Mouse (Mus musculus): ENCODE data around the gene Cdh3. TPM values are rescaled to one million over a fixed set of nuclear protein-coding genes. Genes with fewer than 3 reads are reported as not detected.

Cdh3 gene
- 23.3 and 23.4 TPM in 2 replicates for polyA plus RNA-seq (2016; fragmentation: Nextera tagmentation; extraction: Ambion mirVana)

DNA sequence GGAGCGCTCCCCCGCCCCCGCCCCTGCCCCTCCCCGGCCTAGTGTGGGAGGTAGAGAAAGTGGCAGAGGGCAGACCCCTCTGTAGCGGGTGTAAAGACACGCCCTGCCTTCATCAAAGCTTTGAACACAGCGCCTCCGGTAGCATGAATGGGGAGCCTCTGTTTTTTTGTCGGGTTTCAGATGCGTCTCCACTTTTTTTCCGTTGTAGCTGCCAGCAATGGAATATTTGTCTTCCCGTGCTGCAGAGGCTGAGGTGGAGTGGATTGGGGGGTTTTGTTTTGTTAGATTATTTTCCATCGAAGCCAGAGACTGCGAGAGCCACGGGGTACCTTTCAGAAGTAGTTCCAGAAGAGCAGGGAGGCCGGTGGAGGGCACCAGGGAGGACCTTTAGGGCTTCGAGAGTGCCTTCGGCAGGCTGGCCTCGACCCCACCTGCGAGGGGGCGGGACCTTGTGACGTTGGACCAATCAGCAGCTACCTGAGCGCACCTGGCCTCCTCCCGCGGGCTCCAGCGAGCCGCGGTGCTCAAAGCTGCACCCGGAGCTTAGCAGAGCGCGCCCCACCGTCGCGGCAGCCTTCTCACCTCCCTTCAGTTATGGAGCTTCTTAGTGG lies at the start of gene Cdh3:
Cdh3 (plus strand) TSS at position 527 of the 611 bp plus-strand sequence.
- peaks cover 54% of the 10 kb centered on the region for H3K4me1 ChIP-seq
- 1% methylated on average over 34 of the region's 34 CpGs for WGBS
- peak within 1 kb of the TSS; percentile 84 for H3K27ac ChIP-seq (replicated peaks)
- DNase-seq (ENCODE audit: low spot score) = peak; percentile 81
- H3K9me3 ChIP-seq = no peaks in the 10 kb centered on the region
- H3K4me3 ChIP-seq = peak within 1 kb of the TSS; percentile 57
- H3K36me3 ChIP-seq (replicated peaks) = no peaks in the 10 kb centered on the region
- peaks cover 81% of the 10 kb centered on the region for H3K27me3 ChIP-seq (replicated peaks; ENCODE audit: low read depth, poor library complexity, severe bottlenecking)

DNA sequence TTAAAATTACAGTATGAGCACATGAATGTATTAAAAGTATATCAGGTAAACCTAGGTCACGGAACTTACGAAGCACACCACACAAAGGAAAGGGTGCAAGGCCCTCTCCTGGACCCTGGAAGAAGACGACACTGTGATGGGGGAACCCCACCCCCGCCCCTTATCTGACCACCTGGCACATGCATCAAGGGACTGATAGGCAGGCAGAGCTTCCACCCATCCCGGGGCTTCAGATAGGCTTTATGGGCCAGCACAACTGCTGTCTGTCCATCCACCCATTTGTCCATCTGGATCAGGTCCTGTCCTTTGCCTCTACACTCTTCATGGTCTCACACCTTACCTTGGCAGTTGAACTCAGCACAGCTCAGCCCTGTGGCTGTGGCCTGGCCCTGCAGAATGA lies 48.6 kb upstream of the Cdh3 start:
- H3K27me3 ChIP-seq (replicated peaks; ENCODE audit: low read depth, poor library complexity, severe bottlenecking) = no peaks in the 10 kb centered on the region
- H3K4me3 ChIP-seq = no peak overlapping the region
- 0 out of 2 replicates have a peak, but pooled peaks cover 3% of the 10 kb centered on the region for H3K9me3 ChIP-seq
- no peak for DNase-seq (ENCODE audit: low spot score)
- no peaks in the 10 kb centered on the region for H3K36me3 ChIP-seq (replicated peaks)
- peaks cover 14% of the 10 kb centered on the region for H3K4me1 ChIP-seq
- 81% methylated on average over 5 of the region's 5 CpGs for WGBS
- no peak overlapping the region for H3K27ac ChIP-seq (replicated peaks)

DNA sequence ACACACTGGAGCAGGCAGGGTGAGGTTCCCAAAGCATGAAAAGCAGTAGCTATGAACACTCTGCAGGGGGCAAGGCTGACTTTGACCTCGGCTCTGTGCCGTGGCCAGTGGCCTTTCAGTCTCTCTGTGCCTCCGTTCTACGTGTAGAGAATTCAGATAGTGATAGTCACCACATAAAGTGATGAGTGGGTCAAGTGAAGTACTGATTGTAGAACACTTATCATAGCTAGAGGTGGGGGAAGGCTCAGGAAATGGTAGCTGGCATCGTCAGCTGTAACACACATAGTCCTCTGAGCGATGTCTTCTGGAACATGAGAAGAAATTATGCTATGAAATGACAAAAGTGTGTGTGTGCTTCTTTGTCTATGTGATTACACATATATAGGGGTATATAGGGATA lies 46.9 kb upstream of the Cdh3 start:
- H3K9me3 ChIP-seq = no peaks in the 10 kb centered on the region
- no peak overlapping the region for H3K4me3 ChIP-seq
- WGBS = 85% methylated on average over 6 of the region's 6 CpGs
- no peaks in the 10 kb centered on the region for H3K27me3 ChIP-seq (replicated peaks; ENCODE audit: low read depth, poor library complexity, severe bottlenecking)
- H3K4me1 ChIP-seq = peaks cover 16% of the 10 kb centered on the region
- no peak overlapping the region for H3K27ac ChIP-seq (replicated peaks)
- H3K36me3 ChIP-seq (replicated peaks) = no peaks in the 10 kb centered on the region
- DNase-seq (ENCODE audit: low spot score) = no peak

DNA sequence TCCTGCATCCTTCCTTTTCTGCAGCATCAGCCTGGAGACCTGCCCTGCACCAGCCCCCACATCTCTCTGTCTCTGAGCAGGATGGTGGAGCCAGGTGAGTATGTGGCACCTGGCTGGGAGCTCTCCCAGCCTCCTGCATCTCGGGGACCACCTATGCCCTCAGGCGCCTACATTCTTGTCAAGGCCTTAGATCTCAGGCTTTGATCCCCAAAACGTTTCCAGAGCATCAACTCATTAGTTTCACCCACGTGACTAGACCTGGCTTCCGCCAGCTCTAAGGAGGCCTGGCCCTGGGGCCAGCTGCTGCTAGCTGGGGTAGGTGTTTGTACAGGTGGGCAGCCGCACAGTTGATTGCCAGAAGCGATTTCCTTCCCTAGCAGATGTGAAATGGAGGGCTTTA lies 41.2 kb upstream of the Cdh3 start:
- DNase-seq (ENCODE audit: low spot score) = peak; percentile 70
- H3K27ac ChIP-seq (replicated peaks) = no peak overlapping the region
- H3K9me3 ChIP-seq = no peaks in the 10 kb centered on the region
- H3K4me3 ChIP-seq = no peak overlapping the region
- H3K4me1 ChIP-seq = peaks cover 14% of the 10 kb centered on the region
- 35% methylated on average over 7 of the region's 7 CpGs for WGBS
- H3K36me3 ChIP-seq (replicated peaks) = no peaks in the 10 kb centered on the region
- H3K27me3 ChIP-seq (replicated peaks; ENCODE audit: low read depth, poor library complexity, severe bottlenecking) = no peaks in the 10 kb centered on the region

DNA sequence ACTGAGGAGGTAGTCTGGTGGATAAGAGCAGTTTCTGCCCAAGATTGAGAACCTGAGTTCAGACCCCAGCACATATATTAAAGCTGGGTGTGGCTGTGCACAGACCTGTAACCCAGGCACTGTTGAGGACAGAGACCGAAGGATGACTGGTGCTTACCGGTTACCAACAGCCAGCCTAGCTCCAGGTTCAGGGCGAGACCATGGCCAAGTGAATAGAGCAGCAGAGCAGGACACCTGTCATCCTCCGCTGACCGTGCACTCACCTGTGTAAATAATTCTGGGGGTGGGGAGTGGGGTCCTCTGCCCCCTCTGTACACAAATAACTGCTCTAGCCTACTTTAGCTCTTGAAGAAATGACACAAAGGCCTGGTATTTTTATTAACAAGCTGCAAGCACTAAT lies 36.7 kb upstream of the Cdh3 start:
- H3K27me3 ChIP-seq (replicated peaks; ENCODE audit: low read depth, poor library complexity, severe bottlenecking) = no peaks in the 10 kb centered on the region
- H3K4me3 ChIP-seq = no peak overlapping the region
- no peaks in the 10 kb centered on the region for H3K36me3 ChIP-seq (replicated peaks)
- DNase-seq (ENCODE audit: low spot score) = no peak
- H3K27ac ChIP-seq (replicated peaks) = no peak overlapping the region
- H3K9me3 ChIP-seq = peaks cover 2% of the 10 kb centered on the region; the same call in 1 of the 2 replicates
- WGBS = 88% methylated on average over 5 of the region's 5 CpGs
- H3K4me1 ChIP-seq = peaks cover 10% of the 10 kb centered on the region

DNA sequence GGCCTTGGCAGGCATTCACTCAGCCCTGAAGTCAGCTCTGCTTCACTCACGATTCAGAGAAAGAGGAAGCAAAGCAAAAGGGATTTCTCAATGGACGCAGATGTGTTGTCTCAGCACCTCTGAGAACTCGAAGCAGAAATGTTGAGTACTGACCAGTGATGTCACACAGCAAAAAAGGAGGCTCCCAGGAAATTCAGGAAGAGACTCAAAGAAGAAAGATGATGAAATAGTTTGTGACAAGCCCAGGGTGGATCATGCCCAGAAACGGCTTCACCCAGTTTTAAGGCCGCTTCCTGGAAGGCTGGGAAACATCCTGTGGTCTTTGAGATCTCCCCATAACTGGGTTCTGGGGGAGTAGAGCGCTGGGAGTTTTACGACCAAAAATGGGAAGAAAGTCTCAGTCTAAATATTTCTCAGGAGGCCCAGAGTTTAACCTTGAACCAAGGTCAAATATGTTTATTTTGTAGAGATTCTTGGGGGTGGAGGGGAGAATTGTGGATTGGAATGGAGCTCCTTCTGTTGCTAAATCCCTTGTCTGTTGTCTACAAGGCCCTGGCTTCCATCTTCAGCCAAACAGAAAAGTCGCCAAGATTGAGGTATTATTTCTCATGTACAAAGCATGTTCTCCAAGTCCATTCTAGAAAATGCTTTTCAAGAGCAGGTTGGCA lies 10.5 kb upstream of the Cdh3 start, which contains the start of gene 6030452D12Rik:
6030452D12Rik (plus strand) TSS at position 505 of the 668 bp plus-strand sequence.
- Histone ChIP-seq H3K9me3 (0 out of 2 replicates have a peak, but pooled peaks cover 2% of the 10 kb centered on the region), H3K36me3 (replicated peaks) (no peaks in the 10 kb centered on the region), H3K27me3 (replicated peaks; ENCODE audit: low read depth, poor library complexity, severe bottlenecking) (peaks cover 3% of the 10 kb centered on the region), H3K27ac (replicated peaks) (no peak within 1 kb of the TSS), H3K4me1 (no peaks in the 10 kb centered on the region), H3K4me3 (no peak within 1 kb of the TSS)
- 84% methylated on average over 8 of the region's 8 CpGs for WGBS
- DNase-seq (ENCODE audit: low spot score) = no peak

DNA sequence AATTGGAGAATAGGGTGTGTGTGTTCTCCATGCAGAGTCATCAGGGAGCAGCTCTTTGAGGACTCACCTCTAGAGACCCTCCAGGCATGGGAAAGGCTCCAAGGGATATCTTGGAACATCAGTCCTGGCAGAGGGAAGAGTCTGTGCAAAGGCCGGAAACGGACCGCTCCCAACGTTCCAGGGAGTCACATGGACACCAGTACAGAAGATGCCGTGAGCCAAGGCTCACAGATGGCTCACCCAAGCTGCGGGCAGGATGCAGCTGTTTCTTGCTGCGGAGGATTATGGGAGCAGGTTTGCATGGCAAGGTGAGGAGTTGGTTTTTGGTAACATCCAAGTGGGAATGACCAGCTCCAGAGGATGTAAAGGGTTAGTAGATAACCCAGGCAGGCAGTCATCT lies 6.5 kb upstream of the Cdh3 start:
- WGBS = 90% methylated on average over 7 of the region's 7 CpGs
- Histone ChIP-seq H3K9me3 (0 out of 2 replicates have a peak, but pooled peaks cover 2% of the 10 kb centered on the region), H3K27ac (replicated peaks) (no peak overlapping the region), H3K36me3 (replicated peaks) (no peaks in the 10 kb centered on the region), H3K4me3 (no peak overlapping the region), H3K4me1 (peaks cover 22% of the 10 kb centered on the region), H3K27me3 (replicated peaks; ENCODE audit: low read depth, poor library complexity, severe bottlenecking) (peaks cover 44% of the 10 kb centered on the region)
- no peak for DNase-seq (ENCODE audit: low spot score)

DNA sequence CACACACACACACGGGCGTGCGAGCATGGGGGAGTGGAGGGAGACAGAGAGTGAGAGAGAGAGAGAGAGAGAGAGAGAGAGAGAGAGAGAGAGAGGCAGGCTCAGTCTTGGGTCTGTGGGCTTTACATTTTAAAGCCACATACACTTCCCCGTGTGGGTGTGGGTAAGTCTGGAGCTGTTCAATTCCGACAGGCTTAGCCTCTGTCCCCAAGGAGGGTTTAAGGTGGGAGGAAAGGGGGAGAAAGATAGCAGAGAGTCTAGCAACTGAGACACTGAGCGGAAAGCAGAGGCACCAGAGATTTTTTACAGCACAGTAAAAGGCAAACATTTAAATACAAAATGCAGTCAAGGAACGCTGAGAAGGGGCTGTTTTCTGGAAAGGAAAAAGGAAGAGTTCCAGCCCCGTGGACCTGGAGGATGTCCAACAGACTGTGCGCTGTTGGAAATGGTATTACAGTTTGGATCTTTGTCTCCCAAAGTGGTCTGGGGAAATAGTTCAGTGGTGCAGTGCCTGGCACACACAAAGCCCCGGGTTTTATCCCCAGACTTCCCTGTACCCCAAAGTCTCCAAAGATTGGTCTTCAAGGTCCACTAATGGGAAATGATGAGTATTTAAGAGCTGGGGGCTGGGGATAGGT lies 5.2 kb upstream of the Cdh3 start:
- DNase-seq (ENCODE audit: low spot score) = no peak
- H3K4me1 ChIP-seq = peaks cover 27% of the 10 kb centered on the region
- H3K27me3 ChIP-seq (replicated peaks; ENCODE audit: low read depth, poor library complexity, severe bottlenecking) = peaks cover 56% of the 10 kb centered on the region
- H3K9me3 ChIP-seq = 0 out of 2 replicates have a peak, but pooled peaks cover 2% of the 10 kb centered on the region
- 68% methylated on average over 10 of the region's 10 CpGs for WGBS
- H3K27ac ChIP-seq (replicated peaks) = no peak overlapping the region
- H3K4me3 ChIP-seq = no peak overlapping the region
- no peaks in the 10 kb centered on the region for H3K36me3 ChIP-seq (replicated peaks)

DNA sequence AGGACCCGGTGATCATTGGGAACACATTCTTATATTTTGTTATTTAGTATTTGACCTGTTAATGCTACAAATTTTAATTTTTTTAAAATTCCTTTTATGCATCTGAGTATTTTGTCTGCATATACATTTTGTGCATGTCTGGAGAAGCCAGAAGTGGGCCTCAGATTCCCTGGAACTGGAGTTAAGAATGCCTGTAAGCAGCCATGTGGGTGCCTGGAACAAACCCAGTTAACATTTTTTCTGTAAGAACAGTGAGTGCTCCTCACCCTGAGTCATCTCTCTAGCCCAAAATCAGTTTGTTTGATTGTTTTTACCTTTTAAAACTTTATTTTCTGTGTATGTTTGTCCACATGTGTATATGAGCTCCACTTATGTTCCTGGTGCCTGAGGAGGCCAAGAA lies 4.6 kb upstream of the Cdh3 start:
- DNase-seq (ENCODE audit: low spot score) = no peak
- Histone ChIP-seq H3K9me3 (0 out of 2 replicates have a peak, but pooled peaks cover 2% of the 10 kb centered on the region), H3K4me1 (peaks cover 33% of the 10 kb centered on the region), H3K27me3 (replicated peaks; ENCODE audit: low read depth, poor library complexity, severe bottlenecking) (peaks cover 62% of the 10 kb centered on the region), H3K36me3 (replicated peaks) (no peaks in the 10 kb centered on the region), H3K27ac (replicated peaks) (no peak overlapping the region), H3K4me3 (no peak overlapping the region)
- WGBS = 90% methylated on average over 1 of the region's 1 CpGs

DNA sequence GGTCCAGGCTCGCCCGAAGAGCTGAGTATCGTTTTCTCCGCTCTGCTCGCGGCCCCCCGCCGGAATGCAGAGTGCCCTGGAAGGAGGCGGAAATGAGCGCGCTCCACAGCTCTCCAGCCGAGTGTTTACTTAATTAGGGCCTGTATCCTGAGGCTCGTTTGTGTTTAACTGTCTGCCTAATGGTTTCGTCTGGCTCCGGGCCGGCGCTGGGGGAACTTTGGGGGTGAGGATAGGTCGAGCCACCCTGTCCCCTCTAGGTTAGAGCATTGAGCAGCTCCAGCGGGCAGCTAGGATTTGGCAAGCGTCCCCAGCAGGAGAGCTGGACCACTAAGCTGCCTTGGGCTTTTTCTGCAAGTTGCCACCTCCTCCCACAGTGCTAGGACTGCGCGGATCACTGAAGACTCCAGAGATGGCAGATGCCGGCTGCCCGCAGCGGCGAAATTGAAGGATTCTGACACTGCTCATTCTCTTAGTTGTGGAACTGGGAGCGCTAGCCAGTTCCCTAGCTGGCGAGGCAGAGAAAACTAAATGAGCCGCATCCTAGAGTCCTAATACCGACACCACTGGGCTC lies 2.8 kb upstream of the Cdh3 start:
- peaks cover 80% of the 10 kb centered on the region for H3K27me3 ChIP-seq (replicated peaks; ENCODE audit: low read depth, poor library complexity, severe bottlenecking)
- WGBS = under 1% methylated on average over 30 of the region's 30 CpGs
- H3K27ac ChIP-seq (replicated peaks) = peak overlapping the region; percentile 85
- H3K36me3 ChIP-seq (replicated peaks) = no peaks in the 10 kb centered on the region
- DNase-seq (ENCODE audit: low spot score) = peak; percentile 85
- H3K9me3 ChIP-seq = 0 out of 2 replicates have a peak, but pooled peaks cover 2% of the 10 kb centered on the region
- peaks cover 51% of the 10 kb centered on the region for H3K4me1 ChIP-seq
- H3K4me3 ChIP-seq = peak overlapping the region; percentile 57

DNA sequence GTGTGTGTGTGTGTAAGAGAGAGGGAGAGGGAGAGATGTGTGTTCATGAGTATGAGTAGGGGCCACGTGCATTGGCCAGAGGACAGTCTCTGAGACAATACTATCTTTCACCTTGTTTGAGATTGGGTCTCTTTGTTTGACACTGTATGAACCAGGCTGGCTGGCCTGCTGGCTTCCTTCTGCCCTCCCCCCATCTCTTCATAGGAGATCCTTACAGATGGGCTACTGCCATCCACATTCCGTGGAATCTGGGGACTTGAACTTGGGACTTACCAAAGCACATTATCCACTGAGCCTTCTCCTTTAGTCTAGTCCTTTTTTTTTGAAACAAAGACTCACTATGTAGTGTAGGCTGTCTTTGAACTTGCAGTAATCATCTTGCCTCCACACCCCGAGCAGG lies 2.2 kb upstream of the Cdh3 start:
- no peaks in the 10 kb centered on the region for H3K9me3 ChIP-seq
- H3K27me3 ChIP-seq (replicated peaks; ENCODE audit: low read depth, poor library complexity, severe bottlenecking) = peaks cover 84% of the 10 kb centered on the region
- no peak for DNase-seq (ENCODE audit: low spot score)
- H3K4me3 ChIP-seq = peak overlapping the region; percentile 57
- 19% methylated on average over 3 of the region's 3 CpGs for WGBS
- peak overlapping the region; percentile 85 for H3K27ac ChIP-seq (replicated peaks)
- peaks cover 54% of the 10 kb centered on the region for H3K4me1 ChIP-seq
- H3K36me3 ChIP-seq (replicated peaks) = no peaks in the 10 kb centered on the region

DNA sequence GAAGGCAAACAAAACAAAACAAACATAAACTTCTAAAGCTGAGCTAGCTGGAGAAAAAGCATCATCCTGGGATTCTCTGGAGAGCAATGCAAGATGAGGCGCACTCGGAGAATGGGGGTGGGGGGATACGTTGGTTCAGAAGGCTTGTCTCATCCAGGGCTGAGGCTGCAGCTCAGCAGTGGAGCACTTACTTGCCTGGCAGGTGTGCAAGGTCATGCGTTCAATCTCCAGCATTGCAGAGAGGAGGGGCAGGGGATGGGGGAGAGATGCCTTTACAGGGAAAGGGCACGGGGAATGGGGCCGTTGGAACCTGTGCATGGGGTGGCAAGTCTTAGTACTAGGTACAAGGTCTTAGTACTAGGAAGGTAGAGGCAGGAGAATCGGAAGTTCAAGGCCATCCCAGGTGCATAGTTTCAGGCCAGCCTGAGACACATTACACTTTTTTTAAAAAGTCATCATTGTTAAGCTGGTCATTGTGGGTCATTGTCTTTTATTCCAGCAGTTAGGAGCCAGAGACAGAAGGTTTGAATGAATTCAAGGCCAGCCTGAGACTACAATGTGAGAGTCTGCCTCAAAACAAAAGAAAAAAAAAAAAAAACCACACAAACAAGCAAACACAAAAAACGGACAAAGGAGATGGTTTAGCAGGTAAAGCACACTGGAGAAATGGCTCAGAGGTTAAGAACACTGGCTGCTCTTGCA lies 1.5 kb upstream of the Cdh3 start:
- Histone ChIP-seq H3K36me3 (replicated peaks) (no peaks in the 10 kb centered on the region), H3K9me3 (no peaks in the 10 kb centered on the region), H3K27me3 (replicated peaks; ENCODE audit: low read depth, poor library complexity, severe bottlenecking) (peaks cover 87% of the 10 kb centered on the region), H3K4me3 (no peak overlapping the region), H3K27ac (replicated peaks) (no peak overlapping the region), H3K4me1 (peaks cover 54% of the 10 kb centered on the region)
- WGBS = 46% methylated on average over 8 of the region's 8 CpGs
- no peak for DNase-seq (ENCODE audit: low spot score)

Data from embryonic facial prominence, embryonic 10.5 days (tissue).